Mouse (Mus musculus) thymus, adult 2 months (tissue): ENCODE results near the gene Srd5a1. TPM values are rescaled to one million over a fixed set of nuclear protein-coding genes. Genes with fewer than 3 reads are reported as not detected.

Experiments used
- DNase-seq: peaks from one replicate; pipeline ENCODE4 v3.0.0; 2021
- H3K27ac ChIP-seq: fragments of 200-500 bp; 2 replicates; pipeline ENCODE4 v1.5.1; 2012; ENCODE audit warnings: low read length, control low read depth; ENCODE audit not compliant: control insufficient read depth, insufficient read depth
- H3K27me3 ChIP-seq: fragments of 200-500 bp; 2 replicates; pipeline ENCODE4 v1.6.1; 2012; ENCODE audit warnings: mild to moderate bottlenecking, low read length, moderate library complexity, mixed read lengths; ENCODE audit not compliant: control insufficient read depth, insufficient read depth
- H3K36me3 ChIP-seq: fragments of 200-500 bp; 2 replicates; pipeline ENCODE4 v1.6.1; 2012; ENCODE audit warnings: mild to moderate bottlenecking, low read length, moderate library complexity; ENCODE audit not compliant: control insufficient read depth, insufficient read depth
- H3K4me1 ChIP-seq: fragments of 200-500 bp; replicated peaks from 2 replicates; pipeline ENCODE4 v1.6.1; 2012; ENCODE audit warnings: low read length; ENCODE audit not compliant: control insufficient read depth, insufficient read depth
- H3K4me3 ChIP-seq: fragments of 200-500 bp; 2 replicates; pipeline ENCODE4 v1.5.1; 2012; ENCODE audit warnings: mild to moderate bottlenecking, low read length, control low read depth, moderate library complexity; ENCODE audit not compliant: control insufficient read depth, insufficient read depth
- CTCF ChIP-seq: fragments of 200-500 bp; IDR thresholded peaks from 2 replicates; pipeline ENCODE4 v1.5.1; 2012; ENCODE audit warnings: mild to moderate bottlenecking, control low read depth, low read length, moderate library complexity, borderline replicate concordance; ENCODE audit not compliant: control insufficient read depth, poor library complexity, insufficient read depth; ENCODE audit errors: extremely low read depth
- POLR2A ChIP-seq: fragments of 200-500 bp; IDR thresholded peaks from 2 replicates; pipeline ENCODE4 v1.6.1; 2012; ENCODE audit warnings: mild to moderate bottlenecking, low read length, control low read depth, moderate library complexity; ENCODE audit not compliant: control insufficient read depth, poor library complexity, insufficient read depth; ENCODE audit errors: extremely low read depth
- WGBS: fragments of 180-500 bp; shearing (Covaris S2); methylation state at CpG from one replicate; pipeline ENCODE4 v1.1.7; 2018; 5-methylcytosine and 5-hydroxymethylcytosine counted together
- polyA plus RNA-seq: library from polyadenylated mRNA; depleted of rRNA; stranded (reverse); fragments of >200 nt; gene quantifications from 2 replicates; pipeline ENCODE4 v1.2.3, GENCODE M21; 2012; rRNA removed

Gene Srd5a1
- polyA plus RNA-seq = 6.2 and 6.7 TPM in 2 replicates

DNA sequence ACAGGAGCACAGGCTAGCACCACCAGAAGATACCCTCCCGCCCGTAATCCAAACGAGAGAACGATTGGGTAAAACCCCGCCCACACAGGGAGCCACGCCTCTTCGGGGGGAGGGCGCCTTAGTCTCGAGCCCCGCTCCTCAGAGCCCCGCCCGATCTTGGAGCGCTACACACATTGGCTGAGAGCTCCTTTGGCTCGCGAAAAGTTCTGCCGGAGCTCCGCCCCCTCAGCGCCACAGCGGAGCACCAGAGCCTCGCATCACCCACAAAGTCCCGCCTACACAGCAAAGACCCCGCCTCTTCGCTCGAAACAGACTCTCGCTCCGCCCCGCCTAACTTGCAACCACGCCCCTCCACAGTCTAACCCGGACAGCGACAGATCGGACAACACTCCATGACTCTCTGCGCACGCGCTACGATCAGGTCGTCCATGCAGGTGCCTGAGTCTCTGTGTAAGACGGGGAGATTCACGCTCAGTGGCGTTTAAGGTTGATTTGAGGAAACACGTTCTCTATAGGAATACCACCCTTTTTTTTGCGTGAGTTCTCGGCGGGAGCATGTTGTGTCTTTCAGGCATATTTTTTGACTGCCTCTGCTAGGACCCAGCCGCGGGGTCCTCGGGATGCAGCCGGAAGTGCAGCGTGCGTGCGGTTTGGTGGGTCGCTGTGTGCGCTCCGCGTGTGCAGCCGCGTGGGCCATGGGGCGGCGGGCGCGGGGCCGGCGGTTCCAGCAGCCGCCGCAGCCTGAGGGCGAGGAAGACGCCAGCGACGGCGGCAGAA is at the start of gene Srd5a1:
TSS of gene Srd5a1 (minus strand) at position 45 of the 777 bp plus-strand sequence.
- under 1% methylated on average over 69 of the region's 69 CpGs for WGBS
- DNase-seq = peak; percentile 99
- Histone ChIP-seq H3K36me3 (peaks cover 22% of the 10 kb centered on the region), H3K4me1 (peaks cover 12% of the 10 kb centered on the region), H3K27ac (peak within 1 kb of the TSS; percentile 58; the same call in 1 of the 2 replicates), H3K4me3 (peak within 1 kb of the TSS; percentile 91), H3K27me3 (no peaks in the 10 kb centered on the region)
- peak; percentile 14; the same call in 1 of the 2 replicates for TF ChIP-seq CTCF
- TF ChIP-seq POLR2A = 0 out of 2 replicates have a peak, but pooled peaks have one; percentile 29

DNA sequence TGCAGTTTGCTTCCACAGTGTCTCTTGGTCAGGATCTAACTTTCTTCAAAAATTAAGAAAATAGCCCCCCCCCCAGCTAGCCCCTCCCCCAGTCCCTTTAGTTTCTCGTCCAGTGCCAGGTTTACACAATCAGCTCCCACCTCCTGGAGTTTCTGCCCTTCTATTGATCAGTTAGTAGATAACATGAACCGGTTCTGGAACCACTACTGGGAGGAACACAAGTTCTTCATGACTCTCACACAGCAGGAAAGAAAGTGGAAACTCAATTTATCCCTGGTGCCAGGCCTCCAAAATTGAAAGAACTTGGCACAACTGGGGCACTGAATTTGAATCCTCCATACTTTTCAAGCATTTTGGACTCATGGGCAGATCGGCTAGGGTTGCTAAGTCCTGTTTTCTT is 43.3 kb upstream of the Srd5a1 start:
- Histone ChIP-seq H3K36me3 (no peaks in the 10 kb centered on the region), H3K4me1 (no peaks in the 10 kb centered on the region), H3K4me3 (no peak overlapping the region), H3K27ac (no peak overlapping the region), H3K27me3 (no peaks in the 10 kb centered on the region)
- 71% methylated on average over 3 of the region's 3 CpGs for WGBS
- DNase-seq = no peak
- TF ChIP-seq CTCF (no peak), POLR2A (no peak)

DNA sequence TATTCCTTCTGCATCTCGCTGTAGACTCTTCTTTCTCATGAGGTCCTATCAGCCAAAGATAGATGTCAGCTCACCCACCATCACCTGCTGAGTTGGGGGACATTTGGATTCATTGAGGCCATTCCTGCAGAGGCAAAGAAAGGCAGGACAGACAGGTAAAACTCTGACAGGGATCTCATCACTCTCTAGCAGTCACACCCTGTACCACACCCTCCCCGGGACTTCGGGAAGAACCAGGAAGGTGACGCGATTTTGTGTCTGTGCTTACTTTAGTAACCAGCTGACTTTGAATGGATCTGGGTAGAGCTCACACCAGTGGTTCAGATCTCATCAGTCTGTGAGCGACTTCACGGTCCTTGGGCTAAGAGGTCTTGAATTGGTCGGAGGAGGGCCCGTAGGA is 35.2 kb upstream of the Srd5a1 start:
- H3K4me1 ChIP-seq = no peaks in the 10 kb centered on the region
- WGBS = 93% methylated on average over 9 of the region's 9 CpGs
- TF ChIP-seq CTCF (no peak), POLR2A (no peak)
- no peak for DNase-seq
- no peak overlapping the region for H3K27ac ChIP-seq
- no peak overlapping the region for H3K4me3 ChIP-seq
- H3K36me3 ChIP-seq = no peaks in the 10 kb centered on the region
- H3K27me3 ChIP-seq = no peaks in the 10 kb centered on the region

DNA sequence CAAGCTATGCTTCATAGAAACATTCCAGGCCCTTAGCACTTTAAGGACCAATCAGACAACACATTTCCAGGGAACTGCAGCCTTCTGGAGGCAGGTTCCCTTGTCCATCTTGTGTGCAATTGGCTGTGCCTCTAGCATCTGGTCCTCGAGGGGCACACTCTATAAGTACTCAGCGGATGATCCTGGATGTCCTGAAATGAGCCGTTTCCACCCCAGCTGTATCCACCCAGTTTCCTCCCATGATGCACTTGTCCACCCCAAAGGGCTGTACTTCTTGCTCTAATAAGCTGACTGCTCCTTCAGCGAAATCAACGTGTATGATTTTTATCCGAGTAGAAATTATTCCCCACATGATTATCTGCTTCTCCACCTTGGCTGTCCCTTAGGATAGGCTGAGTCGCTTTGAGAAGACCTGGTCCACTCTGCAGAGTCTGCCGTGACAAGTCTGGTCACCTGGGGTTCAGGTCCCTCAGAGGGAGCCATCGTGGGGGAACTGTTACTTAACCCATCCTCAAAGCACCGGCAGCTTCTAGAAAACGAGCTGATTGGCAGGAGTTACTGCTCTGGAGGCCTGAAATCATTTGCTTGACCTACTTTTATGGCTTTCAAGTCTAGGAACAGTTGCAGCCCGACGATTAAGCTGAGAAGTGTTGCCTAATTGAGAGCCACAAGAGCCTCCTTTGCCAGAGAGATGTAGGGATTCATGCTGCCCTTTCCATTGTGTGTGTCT is 34.6 kb upstream of the Srd5a1 start:
- 68% methylated on average over 13 of the region's 13 CpGs for WGBS
- no peak overlapping the region for H3K4me3 ChIP-seq
- DNase-seq = no peak
- no peaks in the 10 kb centered on the region for H3K27me3 ChIP-seq
- H3K4me1 ChIP-seq = no peaks in the 10 kb centered on the region
- no peak overlapping the region for H3K27ac ChIP-seq
- TF ChIP-seq POLR2A (no peak), CTCF (no peak)
- no peaks in the 10 kb centered on the region for H3K36me3 ChIP-seq

DNA sequence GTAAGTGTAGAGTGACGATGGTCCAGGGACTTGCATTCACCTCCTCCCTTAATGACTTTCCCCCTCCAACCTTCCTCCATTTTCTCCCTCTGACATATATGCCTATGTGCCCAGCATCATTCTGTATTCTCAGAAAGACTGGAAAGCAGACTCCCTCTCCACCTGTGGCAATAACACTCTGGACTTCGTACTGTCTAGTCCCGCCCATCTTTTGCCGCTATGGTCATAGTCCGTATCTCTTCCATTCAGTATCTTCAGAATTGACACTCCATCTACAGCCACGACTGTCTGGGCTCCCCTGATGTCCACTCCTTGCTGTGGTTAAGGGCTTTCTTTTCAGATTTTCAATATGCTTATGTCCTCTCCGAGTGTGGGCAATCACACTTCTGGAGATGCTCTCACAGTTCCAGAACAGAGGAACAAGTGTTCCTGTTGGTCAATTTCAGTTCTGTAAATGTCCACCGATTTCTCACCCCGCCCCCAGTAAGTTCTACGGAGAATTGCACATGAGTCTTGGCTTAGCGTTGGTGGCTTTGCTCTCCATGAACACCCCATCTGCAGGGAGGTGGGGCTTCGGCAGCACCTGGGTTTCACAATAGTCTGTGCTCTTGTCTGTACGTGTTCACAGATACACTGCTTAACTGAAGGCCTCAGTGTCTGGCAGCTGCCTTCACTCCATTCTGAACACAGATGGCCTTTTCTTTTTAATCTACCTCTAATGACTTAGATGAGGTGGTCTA is 33.4 kb upstream of the Srd5a1 start:
- Histone ChIP-seq H3K27ac (no peak overlapping the region), H3K36me3 (no peaks in the 10 kb centered on the region), H3K27me3 (no peaks in the 10 kb centered on the region), H3K4me3 (no peak overlapping the region), H3K4me1 (no peaks in the 10 kb centered on the region)
- 86% methylated on average over 13 of the region's 13 CpGs for WGBS
- no peak for TF ChIP-seq POLR2A
- no peak for TF ChIP-seq CTCF
- no peak for DNase-seq

DNA sequence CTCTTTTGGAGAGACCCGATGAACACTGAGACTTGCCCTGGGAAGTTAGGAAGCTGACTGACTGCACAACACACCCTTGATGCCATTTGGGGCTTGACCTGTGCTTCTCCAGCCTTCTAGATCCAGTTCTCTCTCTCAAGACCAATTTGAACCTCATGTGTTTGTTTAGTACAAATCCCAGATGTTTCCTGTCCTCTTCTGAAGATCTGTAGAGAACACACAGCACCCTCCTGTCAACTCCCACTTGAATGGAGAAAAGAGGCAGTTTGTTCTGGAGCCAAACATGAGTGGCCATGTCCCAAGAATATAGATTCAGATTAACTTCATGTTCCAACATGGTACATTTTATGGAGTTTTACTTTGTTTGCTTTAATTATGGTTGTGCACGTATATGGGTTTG is 32.7 kb upstream of the Srd5a1 start:
- Histone ChIP-seq H3K4me3 (no peak overlapping the region), H3K36me3 (no peaks in the 10 kb centered on the region), H3K27ac (no peak overlapping the region), H3K27me3 (no peaks in the 10 kb centered on the region), H3K4me1 (no peaks in the 10 kb centered on the region)
- 88% methylated on average over 2 of the region's 2 CpGs for WGBS
- DNase-seq = no peak
- TF ChIP-seq CTCF (no peak), POLR2A (no peak)
